Mouse (Mus musculus): ENCODE results near the gene Nkd1. TPM values are rescaled to one million over a fixed set of nuclear protein-coding genes. Genes with fewer than 3 reads are reported as not detected.

Gene Nkd1
- total and polyA plus RNA-seq, 3 experiments, result 2.3 to 3.4 (median 2.9) TPM

DNA sequence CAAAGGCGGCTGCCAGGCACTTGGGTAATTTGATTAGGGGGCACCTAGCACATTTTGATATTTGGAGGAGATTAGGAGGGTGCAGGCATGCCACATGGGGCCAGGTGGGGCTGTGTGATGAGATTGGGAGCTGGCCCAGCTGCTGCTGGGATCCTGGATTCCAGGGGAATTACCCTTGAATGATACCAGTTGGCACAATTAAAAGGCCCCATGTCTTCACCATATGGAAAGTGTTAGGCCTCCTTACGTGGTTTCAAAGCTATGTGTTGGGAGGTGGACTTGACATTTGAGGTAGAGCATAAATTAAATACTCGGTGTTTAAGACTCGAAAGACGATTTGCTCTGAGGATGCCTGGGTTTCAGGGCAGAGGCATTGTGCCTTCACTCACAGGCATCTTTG, 5.1 kb downstream of the Nkd1 start:
- H3K9ac ChIP-seq (ENCODE audit: low read depth, low read length), result no peak overlapping the region
- H3K27ac ChIP-seq, result no peak overlapping the region
- peaks cover 1% of the 10 kb centered on the region; the same call in 1 of the 2 replicates for H3K4me1 ChIP-seq (ENCODE audit: control insufficient read depth, insufficient read depth, low read length)
- intact Hi-C loops (cut with DNase I), result no loop called here
- H3K79me2 ChIP-seq (replicated peaks; ENCODE audit: control insufficient read depth, insufficient read depth, low read length), result no peaks in the 10 kb centered on the region
- no peak overlapping the region for H3K4me3 ChIP-seq
- TF ChIP-seq EP300 (IDR thresholded peaks at IDR 0.05; ENCODE audit: insufficient read depth, low read depth, low read length) (no peak), POLR2A (IDR thresholded peaks at IDR 0.05; ENCODE audit: insufficient read depth, low read depth, low read length) (no peak), CTCF (IDR thresholded peaks at IDR 0.05) (no peak)
- peaks cover 9% of the 10 kb centered on the region for H3K27me3 ChIP-seq (ENCODE audit: control insufficient read depth, insufficient read depth, low read length)
- no peak for DNase-seq
- WGBS, result 93% methylated on average over 5 of the region's 5 CpGs
- H3K36me3 ChIP-seq (ENCODE audit: control insufficient read depth, insufficient read depth, low read length), result no peaks in the 10 kb centered on the region

- Histone ChIP-seq H3K27me3 (ENCODE audit: control insufficient read depth, insufficient read depth, low read length) (no peaks in the 10 kb centered on the region), H3K79me2 (replicated peaks; ENCODE audit: control insufficient read depth, insufficient read depth, low read length) (no peaks in the 10 kb centered on the region), H3K4me3 (no peak overlapping the region), H3K27ac (no peak overlapping the region), H3K4me1 (ENCODE audit: control insufficient read depth, insufficient read depth, low read length) (peaks cover 1% of the 10 kb centered on the region; the same call in 1 of the 2 replicates), H3K9ac (ENCODE audit: low read depth, low read length) (no peak overlapping the region), H3K36me3 (ENCODE audit: control insufficient read depth, insufficient read depth, low read length) (no peaks in the 10 kb centered on the region)
- 89% methylated on average over 9 of the region's 9 CpGs for WGBS
- intact Hi-C loops (cut with DNase I), result loop anchor here (2.0 kb wide), 1 partner anchor 93 kb away; no protein-coding TSS in a partner anchor
- DNase-seq, result no peak
- TF ChIP-seq EP300 (IDR thresholded peaks at IDR 0.05; ENCODE audit: insufficient read depth, low read depth, low read length) (no peak), POLR2A (IDR thresholded peaks at IDR 0.05; ENCODE audit: insufficient read depth, low read depth, low read length) (no peak), CTCF (IDR thresholded peaks at IDR 0.05) (no peak)
These were observed 7.0 kb downstream of the Nkd1 start for GRCm38 (mm10) chr8:88528186-88528585.

DNA sequence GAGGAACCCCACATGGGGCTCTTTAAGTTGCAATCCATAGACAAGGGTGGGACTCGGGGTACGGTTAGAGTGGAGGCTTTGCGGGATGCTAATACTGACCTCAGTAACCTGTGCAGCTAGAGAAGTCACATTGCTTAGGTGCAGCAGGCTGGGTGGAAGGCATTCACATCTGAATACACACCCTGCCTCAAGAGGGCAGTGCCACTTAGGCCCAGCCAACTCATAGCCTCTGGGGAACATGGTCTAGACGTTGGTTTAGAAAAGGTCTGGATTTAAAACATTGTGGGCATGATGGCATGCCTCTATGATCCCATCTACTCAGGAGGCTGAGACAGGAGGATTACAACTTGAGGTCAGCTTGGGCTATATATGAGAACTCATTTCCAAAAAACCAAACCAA, 8.6 kb downstream of the Nkd1 start:
- no peak for DNase-seq
- H3K9ac ChIP-seq (ENCODE audit: low read depth, low read length), result no peak overlapping the region
- H3K4me3 ChIP-seq, result no peak overlapping the region
- no peak overlapping the region for H3K27ac ChIP-seq
- intact Hi-C loops (cut with DNase I), result loop anchor here (2.0 kb wide), 1 partner anchor 91 kb away; no protein-coding TSS in a partner anchor
- peaks cover 1% of the 10 kb centered on the region; the same call in 1 of the 2 replicates for H3K4me1 ChIP-seq (ENCODE audit: control insufficient read depth, insufficient read depth, low read length)
- no peak for TF ChIP-seq EP300 (IDR thresholded peaks at IDR 0.05; ENCODE audit: insufficient read depth, low read depth, low read length)
- TF ChIP-seq CTCF (IDR thresholded peaks at IDR 0.05), result peak; percentile 49
- H3K27me3 ChIP-seq (ENCODE audit: control insufficient read depth, insufficient read depth, low read length), result no peaks in the 10 kb centered on the region
- 79% methylated on average over 4 of the region's 4 CpGs for WGBS
- H3K79me2 ChIP-seq (replicated peaks; ENCODE audit: control insufficient read depth, insufficient read depth, low read length), result no peaks in the 10 kb centered on the region
- no peaks in the 10 kb centered on the region for H3K36me3 ChIP-seq (ENCODE audit: control insufficient read depth, insufficient read depth, low read length)

DNA sequence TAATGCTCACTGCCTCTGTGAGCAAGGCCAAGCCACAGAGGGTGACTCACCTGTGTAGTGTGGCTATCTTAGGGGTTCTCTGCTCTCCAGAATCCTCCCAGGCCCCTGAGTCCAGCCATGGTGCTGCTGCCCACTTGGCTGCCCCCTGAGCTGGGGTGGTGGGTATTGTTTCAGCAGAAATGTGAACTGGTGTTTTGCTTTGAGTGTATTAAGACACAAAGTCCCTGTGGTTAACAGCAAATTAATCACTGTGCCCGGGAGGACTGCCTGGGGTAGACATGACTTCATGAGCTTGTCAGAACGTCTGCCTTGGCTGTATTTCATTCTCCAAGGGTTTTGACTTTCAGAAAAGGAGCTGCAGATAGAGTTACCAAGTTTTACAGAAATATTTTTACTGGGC, 15.9 kb downstream of the Nkd1 start:
- Histone ChIP-seq H3K4me3 (no peak overlapping the region), H3K27ac (no peak overlapping the region; the same call in 1 of the 2 replicates), H3K9ac (ENCODE audit: low read depth, low read length) (no peak overlapping the region), H3K79me2 (replicated peaks; ENCODE audit: control insufficient read depth, insufficient read depth, low read length) (no peaks in the 10 kb centered on the region), H3K27me3 (ENCODE audit: control insufficient read depth, insufficient read depth, low read length) (no peaks in the 10 kb centered on the region), H3K36me3 (ENCODE audit: control insufficient read depth, insufficient read depth, low read length) (no peaks in the 10 kb centered on the region), H3K4me1 (ENCODE audit: control insufficient read depth, insufficient read depth, low read length) (peaks cover 8% of the 10 kb centered on the region)
- 75% methylated on average over 2 of the region's 2 CpGs for WGBS
- no peak for TF ChIP-seq CTCF (IDR thresholded peaks at IDR 0.05)
- TF ChIP-seq POLR2A (IDR thresholded peaks at IDR 0.05; ENCODE audit: insufficient read depth, low read depth, low read length), result no peak
- DNase-seq, result no peak
- intact Hi-C loops (cut with DNase I), result no loop called here

- intact Hi-C loops (cut with DNase I), result no loop called here
- Histone ChIP-seq H3K4me1 (ENCODE audit: control insufficient read depth, insufficient read depth, low read length) (peaks cover 8% of the 10 kb centered on the region), H3K9ac (ENCODE audit: low read depth, low read length) (no peak overlapping the region), H3K79me2 (replicated peaks; ENCODE audit: control insufficient read depth, insufficient read depth, low read length) (no peaks in the 10 kb centered on the region), H3K4me3 (no peak overlapping the region), H3K36me3 (ENCODE audit: control insufficient read depth, insufficient read depth, low read length) (no peaks in the 10 kb centered on the region), H3K27ac (peak overlapping the region; percentile 38), H3K27me3 (ENCODE audit: control insufficient read depth, insufficient read depth, low read length) (no peaks in the 10 kb centered on the region)
- peak; percentile 38 to 41 for DNase-seq
- WGBS, result 37% methylated on average over 19 of the region's 19 CpGs
- TF ChIP-seq CTCF (IDR thresholded peaks at IDR 0.05) (no peak), POLR2A (IDR thresholded peaks at IDR 0.05; ENCODE audit: insufficient read depth, low read depth, low read length) (no peak), EP300 (IDR thresholded peaks at IDR 0.05; ENCODE audit: insufficient read depth, low read depth, low read length) (no peak)
These were observed 17.1 kb downstream of the Nkd1 start for GRCm38 (mm10) chr8:88537998-88538975.

DNA sequence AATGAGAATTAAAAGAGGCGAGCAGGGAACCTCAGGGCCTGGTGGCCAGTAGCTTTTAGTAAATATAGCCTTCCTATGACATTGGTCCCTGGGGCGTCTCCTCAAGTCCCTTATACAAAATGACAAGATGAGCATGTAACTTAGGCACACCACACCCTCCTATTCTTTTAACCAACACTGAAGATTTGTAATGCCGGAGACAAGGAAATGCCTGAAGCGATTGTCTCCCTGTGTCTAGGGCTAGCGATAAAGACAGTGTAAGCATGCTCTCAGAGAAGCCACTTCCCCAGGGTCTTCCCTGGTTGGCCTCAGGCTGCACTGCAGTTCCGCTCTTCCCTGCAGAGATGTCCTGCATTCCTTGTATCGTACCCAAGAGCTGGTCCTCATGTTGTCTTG, 17.8 kb downstream of the Nkd1 start:
- intact Hi-C loops (cut with DNase I), result no loop called here
- Histone ChIP-seq H3K9ac (ENCODE audit: low read depth, low read length) (no peak overlapping the region), H3K4me1 (ENCODE audit: control insufficient read depth, insufficient read depth, low read length) (peaks cover 8% of the 10 kb centered on the region), H3K36me3 (ENCODE audit: control insufficient read depth, insufficient read depth, low read length) (no peaks in the 10 kb centered on the region), H3K4me3 (no peak overlapping the region), H3K27me3 (ENCODE audit: control insufficient read depth, insufficient read depth, low read length) (no peaks in the 10 kb centered on the region), H3K27ac (peak overlapping the region; percentile 38; the same call in 1 of the 2 replicates), H3K79me2 (replicated peaks; ENCODE audit: control insufficient read depth, insufficient read depth, low read length) (no peaks in the 10 kb centered on the region)
- WGBS, result 63% methylated on average over 7 of the region's 7 CpGs
- no peak for DNase-seq
- TF ChIP-seq EP300 (IDR thresholded peaks at IDR 0.05; ENCODE audit: insufficient read depth, low read depth, low read length) (no peak), POLR2A (IDR thresholded peaks at IDR 0.05; ENCODE audit: insufficient read depth, low read depth, low read length) (no peak), CTCF (IDR thresholded peaks at IDR 0.05) (no peak)

All from heart, adult 2 months (tissue).